Mouse (Mus musculus) kidney, adult 2 months (tissue): ENCODE data around the gene Nhlh2.

Source experiments
- CTCF ChIP-seq: fragments of 200-500 bp; conservative IDR thresholded peaks from 2 replicates; pipeline ENCODE4 v1.5.1; 2011; ENCODE audit warnings: low read depth, mild to moderate bottlenecking, control low read depth, low read length, moderate library complexity, mixed read lengths; ENCODE audit not compliant: insufficient read depth, insufficient read length
- POLR2A ChIP-seq: fragments of 200-500 bp; IDR thresholded peaks from one replicate; pipeline ENCODE4 v1.6.1; 2011; ENCODE audit warnings: low read depth, low read length, control low read depth

DNA sequence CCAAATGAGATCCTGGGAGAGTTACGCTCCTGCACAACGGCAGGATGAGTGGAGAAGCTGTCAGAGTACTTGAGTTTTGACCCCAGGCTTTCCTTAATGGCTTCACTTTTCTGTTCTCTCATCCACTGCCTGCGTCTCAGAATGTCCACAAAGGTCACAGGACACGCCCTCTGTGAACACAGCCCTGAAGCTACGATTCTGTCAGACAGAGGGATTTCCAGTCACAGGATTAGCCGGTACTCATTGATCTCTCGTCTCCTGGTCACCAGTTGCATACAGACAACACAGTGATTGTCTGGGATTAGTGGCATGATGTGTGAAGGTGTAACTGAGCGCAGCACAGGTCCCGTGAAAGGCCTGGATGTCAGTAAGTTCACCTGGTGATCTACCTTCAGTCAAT, 46.4 kb upstream of the Nhlh2 start:
- no peak for TF ChIP-seq CTCF
- no peak for TF ChIP-seq POLR2A
